Mouse (Mus musculus) midbrain, embryonic 12.5 days (tissue): Measurements from ENCODE around the gene Hoxa6. TPM values are rescaled to one million over a fixed set of nuclear protein-coding genes. Genes with fewer than 3 reads are reported as not detected.
A peak's percentile ranks its signal among the peaks of the same experiment; 100 is the strongest.

Experiments used
- ATAC-seq: fragments of 200-750 bp; cut with Nextera tagmentation; 2 replicates; pipeline ENCODE4 v1.8.0; 2017; ENCODE audit warnings: low read depth, moderate TSS enrichment, moderate library complexity; ENCODE audit not compliant: low FRiP score
- H3K27ac ChIP-seq: fragments of 300-500 bp; sonication (generic); replicated peaks from 2 replicates; pipeline ENCODE4 v1.5.1; 2016; ENCODE audit warnings: mild to moderate bottlenecking
- H3K27me3 ChIP-seq: fragments of 300-500 bp; sonication (generic); 2 replicates; pipeline ENCODE4 v1.6.1; 2016; ENCODE audit warnings: mild to moderate bottlenecking
- H3K36me3 ChIP-seq: fragments of 300-500 bp; sonication (generic); 2 replicates; pipeline ENCODE4 v1.6.1; 2016
- H3K4me1 ChIP-seq: fragments of 300-500 bp; sonication (generic); 2 replicates; pipeline ENCODE4 v1.6.1; 2016
- H3K4me2 ChIP-seq: fragments of 300-500 bp; sonication (generic); replicated peaks from 2 replicates; pipeline ENCODE4 v1.6.1; 2016; ENCODE audit warnings: mild to moderate bottlenecking, moderate library complexity
- H3K4me3 ChIP-seq: fragments of 300-500 bp; sonication (generic); 2 replicates; pipeline ENCODE4 v1.5.1; 2016; ENCODE audit warnings: mild to moderate bottlenecking
- H3K9ac ChIP-seq: fragments of 300-500 bp; sonication (generic); replicated peaks from 2 replicates; pipeline ENCODE4 v1.6.1; 2016; ENCODE audit warnings: mild to moderate bottlenecking, moderate library complexity
- H3K9me3 ChIP-seq: fragments of 300-500 bp; sonication (generic); 2 replicates; pipeline ENCODE4 v1.6.1; 2016; ENCODE audit warnings: mild to moderate bottlenecking
- WGBS: fragments of 180-500 bp; shearing (Covaris S2); methylation state at CpG from one replicate; pipeline ENCODE4 v1.1.7; 2016; 5-methylcytosine and 5-hydroxymethylcytosine counted together
- microRNA counts: library from miRNA; unstranded; fragments of <30 nt; microRNA quantifications from one replicate; lab custom pipeline; 2017
- microRNA-seq: library from miRNA; unstranded; fragments of <30 nt; microRNA quantifications from one replicate; pipeline ENCODE4, GENCODE M21; 2017
- polyA plus RNA-seq: library from polyadenylated mRNA; unstranded; fragments of >200 nt; fragmentation: Nextera tagmentation; extraction: Ambion mirVana; gene quantifications from 2 replicates; pipeline ENCODE4 v1.2.1, GENCODE M21; 2016

Hoxa6 gene
- polyA plus RNA-seq, 1 experiment from 2014 or later: not detected

DNA sequence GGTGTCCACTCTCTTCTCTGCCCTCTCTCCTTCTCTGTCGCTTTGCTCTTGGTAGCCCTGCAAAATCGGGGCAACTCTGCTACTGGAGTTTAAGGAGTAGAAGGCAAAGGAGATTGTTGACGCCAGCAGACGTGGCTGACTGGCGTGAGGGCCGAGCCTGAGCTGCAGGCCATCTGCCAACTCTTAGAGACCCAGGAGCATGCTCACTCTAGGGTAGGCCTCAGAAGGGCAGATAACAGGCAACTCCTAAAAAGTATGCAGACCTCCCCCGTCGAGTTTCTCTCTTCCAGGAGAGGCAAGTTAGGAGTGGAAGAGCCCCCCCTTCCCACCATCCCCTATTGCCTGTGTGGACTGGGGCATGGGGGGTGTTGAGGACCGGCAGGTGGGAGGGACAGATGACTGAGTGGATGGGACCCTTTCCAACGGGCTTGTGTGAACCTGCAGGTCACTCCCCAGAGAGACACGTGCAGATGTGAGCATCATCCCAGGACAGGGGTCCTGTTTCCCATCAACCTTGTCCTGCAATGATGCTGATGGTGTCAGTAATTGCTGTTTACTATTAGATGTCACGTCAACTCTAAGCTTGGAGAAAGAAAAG, 49.3 kb downstream of the Hoxa6 start:
- Histone ChIP-seq H3K4me2 (peak overlapping the region; percentile 97), H3K4me3 (peak overlapping the region; percentile 53), H3K36me3 (no peaks in the 10 kb centered on the region), H3K27me3 (peaks cover 97% of the 10 kb centered on the region), H3K9ac (no peak overlapping the region), H3K4me1 (peaks cover 18% of the 10 kb centered on the region), H3K27ac (no peak overlapping the region), H3K9me3 (no peaks in the 10 kb centered on the region)
- no peak for ATAC-seq
- WGBS: 1% methylated on average over 12 of the region's 12 CpGs

DNA sequence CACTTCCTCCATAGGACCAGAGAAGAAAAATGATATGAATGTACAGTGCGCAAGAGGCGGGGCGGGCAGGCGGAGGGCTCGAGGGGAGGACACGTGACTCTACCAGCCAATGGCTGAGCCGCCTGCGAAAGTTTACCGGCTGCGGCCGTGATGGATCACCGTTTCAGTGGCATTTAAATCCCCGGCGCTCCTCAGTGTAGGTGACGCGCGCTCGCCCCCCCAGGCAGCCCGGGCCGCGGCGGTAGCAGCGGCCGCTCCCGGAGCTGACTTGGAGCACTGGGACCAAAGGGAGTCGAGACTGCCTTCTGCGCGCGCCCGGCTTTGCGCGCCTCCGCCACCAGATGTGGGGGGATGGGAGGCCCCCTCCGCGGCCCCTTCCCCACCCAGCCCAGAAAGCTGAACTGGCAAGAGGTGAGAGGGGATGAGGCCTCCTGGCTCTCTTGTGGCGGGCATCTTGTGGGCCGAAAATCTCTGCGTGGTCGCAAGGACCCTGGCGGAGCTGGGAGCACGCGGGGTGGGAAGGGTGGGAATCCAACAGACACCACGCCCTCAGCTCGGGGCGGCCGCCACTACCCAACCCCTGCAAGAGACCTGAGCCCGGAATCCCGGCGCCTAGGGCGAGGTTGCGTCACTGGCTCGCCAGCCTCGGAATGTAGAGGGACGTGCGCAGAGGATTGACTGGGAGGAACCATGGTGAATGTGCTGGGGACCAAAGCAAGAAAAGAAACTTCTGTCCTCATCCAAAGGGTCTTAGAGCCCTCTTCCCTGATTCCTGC, 50.1 kb downstream of the Hoxa6 start, which contains the start of gene Hoxa1:
TSS of gene Hoxa1 (minus strand) at position 42 of the 776 bp plus-strand sequence.
- Histone ChIP-seq H3K4me3 (peak within 1 kb of the TSS; percentile 53), H3K9me3 (no peaks in the 10 kb centered on the region), H3K9ac (peak within 1 kb of the TSS; percentile 43), H3K36me3 (no peaks in the 10 kb centered on the region), H3K4me1 (peaks cover 18% of the 10 kb centered on the region), H3K27ac (no peak within 1 kb of the TSS), H3K4me2 (peak within 1 kb of the TSS; percentile 97), H3K27me3 (peaks cover 97% of the 10 kb centered on the region)
- peak; percentile 49 for ATAC-seq
- under 1% methylated on average over 55 of the region's 55 CpGs for WGBS

DNA sequence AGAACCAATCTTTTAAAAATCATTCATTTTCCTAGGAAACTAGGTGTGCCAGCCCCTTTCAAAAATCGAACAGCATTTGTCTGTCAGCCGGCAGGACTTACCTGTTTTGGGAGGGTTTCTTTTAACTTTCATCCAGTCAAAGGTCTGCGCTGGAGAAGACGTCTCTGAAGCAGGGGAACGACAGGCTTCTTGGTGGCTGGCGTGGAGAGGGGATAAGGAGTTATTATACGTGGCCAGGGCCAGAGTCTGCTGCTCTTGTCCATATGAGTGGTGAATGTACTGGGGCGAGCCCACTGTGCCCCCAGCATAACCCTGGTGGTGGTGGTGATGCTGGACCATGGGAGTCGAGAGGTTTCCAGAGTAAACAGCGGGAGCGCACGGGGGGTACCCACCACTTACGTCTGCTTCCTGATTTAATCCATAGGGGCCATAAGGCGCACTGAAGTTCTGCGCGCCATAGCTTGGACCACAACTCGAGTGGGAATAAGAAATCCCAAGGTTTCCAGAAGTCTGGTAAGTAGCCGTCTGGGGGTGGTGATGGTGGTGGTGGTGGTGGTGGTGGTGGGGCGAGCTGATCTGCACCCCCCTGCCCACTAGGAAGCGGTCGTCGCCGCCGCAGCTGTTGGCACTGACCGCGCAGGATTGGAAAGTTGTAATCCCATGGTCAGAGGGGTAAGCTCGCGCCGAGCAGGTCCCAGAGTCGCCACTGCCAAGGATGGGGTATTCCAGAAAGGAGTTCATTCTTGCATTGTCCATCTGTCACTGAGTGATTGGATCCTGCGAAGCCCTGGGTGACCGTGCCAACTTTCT, 50.9 kb downstream of the Hoxa6 start:
- no peak for ATAC-seq
- H3K4me3 ChIP-seq: peak overlapping the region; percentile 53
- peaks cover 18% of the 10 kb centered on the region for H3K4me1 ChIP-seq
- no peaks in the 10 kb centered on the region for H3K36me3 ChIP-seq
- H3K27ac ChIP-seq: no peak overlapping the region
- peaks cover 97% of the 10 kb centered on the region for H3K27me3 ChIP-seq
- no peak overlapping the region for H3K9ac ChIP-seq
- H3K9me3 ChIP-seq: no peaks in the 10 kb centered on the region
- H3K4me2 ChIP-seq: peak overlapping the region; percentile 97
- WGBS: 3% methylated on average over 32 of the region's 32 CpGs

DNA sequence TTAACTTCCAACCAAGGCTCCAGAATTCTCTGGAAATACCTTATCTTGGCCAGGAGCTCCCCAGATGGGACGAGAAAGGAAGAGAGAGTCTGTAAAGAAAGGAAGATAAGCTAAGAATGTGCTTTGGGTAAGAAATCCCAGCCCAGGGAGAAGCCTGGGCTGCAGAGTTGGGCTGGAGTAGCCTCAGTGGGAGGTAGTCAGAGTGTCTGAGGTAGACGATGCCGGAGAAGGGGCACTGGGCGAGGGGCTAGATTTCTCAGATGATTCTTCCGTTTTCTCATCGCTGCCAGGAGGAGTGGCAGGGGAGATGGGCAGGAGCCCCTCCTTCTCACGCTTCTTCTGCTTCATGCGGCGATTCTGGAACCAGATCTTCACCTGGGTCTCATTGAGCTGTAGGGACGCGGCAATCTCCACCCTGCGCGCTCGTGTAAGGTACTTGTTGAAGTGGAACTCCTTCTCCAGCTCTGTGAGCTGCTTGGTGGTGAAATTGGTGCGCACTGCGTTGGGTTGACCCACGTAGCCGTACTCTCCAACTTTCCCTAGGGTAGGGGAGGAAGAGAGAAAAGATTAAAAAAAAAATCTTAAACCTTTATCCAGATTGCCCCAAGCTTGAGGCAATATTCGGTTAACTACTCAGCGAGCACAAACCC, 51.8 kb downstream of the Hoxa6 start:
- no peak overlapping the region for H3K4me2 ChIP-seq
- ATAC-seq: no peak
- peaks cover 18% of the 10 kb centered on the region for H3K4me1 ChIP-seq
- no peaks in the 10 kb centered on the region for H3K36me3 ChIP-seq
- no peak overlapping the region for H3K9ac ChIP-seq
- 2% methylated on average over 20 of the region's 20 CpGs for WGBS
- no peaks in the 10 kb centered on the region for H3K9me3 ChIP-seq
- H3K4me3 ChIP-seq: no peak overlapping the region
- H3K27me3 ChIP-seq: peaks cover 98% of the 10 kb centered on the region
- H3K27ac ChIP-seq: no peak overlapping the region

MicroRNAs within 50 kb of the gene (microRNA counts, 519-probe panel; counts per million panel counts)
- microRNA mmu-miR-196b (lab: Ali Mortazavi, UCI): not detected

Small RNAs within 50 kb of the gene (microRNA-seq; reads per million reads assigned to microRNA genes)
- 41.8 reads per million, percentile 42 among the genes with 10 or more reads in this experiment for gene Mir196b

Other genes with a start within 250 kb of the Hoxa6 start
- 6.8 and 7.9 TPM in 2 replicates for gene Skap2, start 196.2 kb downstream of the Hoxa6 start, polyA plus RNA-seq
- gene Hoxa1, start 50.4 kb downstream of the Hoxa6 start, polyA plus RNA-seq: 0.48 and 0.83 TPM in 2 replicates
- gene Hoxa2, start 43.9 kb downstream of the Hoxa6 start, polyA plus RNA-seq: 0.13 TPM in 1 of 2 replicates, not detected in the other
- gene 5730596B20Rik, start 31.2 kb downstream of the Hoxa6 start, polyA plus RNA-seq: not detected in 2 replicates
- not detected in 2 replicates for gene Hoxa4, start 17.0 kb downstream of the Hoxa6 start, polyA plus RNA-seq
- not detected in 2 replicates for gene Hoxa5, start 4.1 kb downstream of the Hoxa6 start, polyA plus RNA-seq
- 0.09 TPM in 1 of 2 replicates, not detected in the other for gene Hoxa3, start 4.6 kb upstream of the Hoxa6 start, polyA plus RNA-seq
- not detected in 2 replicates for gene Gm28308, start 4.6 kb upstream of the Hoxa6 start, polyA plus RNA-seq
- gene Hoxa7, start 13.1 kb upstream of the Hoxa6 start, polyA plus RNA-seq: not detected in 2 replicates
- gene Hoxa9, start 22.4 kb upstream of the Hoxa6 start, polyA plus RNA-seq: not detected in 2 replicates
- not detected in 2 replicates for gene Hoxa10, start 32.1 kb upstream of the Hoxa6 start, polyA plus RNA-seq
- not detected in 2 replicates for gene Hoxa11, start 37.1 kb upstream of the Hoxa6 start, polyA plus RNA-seq
- not detected in 2 replicates for gene Hoxa13, start 52.2 kb upstream of the Hoxa6 start, polyA plus RNA-seq
- gene Evx1, start 104.8 kb upstream of the Hoxa6 start, polyA plus RNA-seq: 0.81 and 0.82 TPM in 2 replicates